Comparison of ENCODE assay signal across 9 mouse cellular contexts in the genomic region with DNA sequence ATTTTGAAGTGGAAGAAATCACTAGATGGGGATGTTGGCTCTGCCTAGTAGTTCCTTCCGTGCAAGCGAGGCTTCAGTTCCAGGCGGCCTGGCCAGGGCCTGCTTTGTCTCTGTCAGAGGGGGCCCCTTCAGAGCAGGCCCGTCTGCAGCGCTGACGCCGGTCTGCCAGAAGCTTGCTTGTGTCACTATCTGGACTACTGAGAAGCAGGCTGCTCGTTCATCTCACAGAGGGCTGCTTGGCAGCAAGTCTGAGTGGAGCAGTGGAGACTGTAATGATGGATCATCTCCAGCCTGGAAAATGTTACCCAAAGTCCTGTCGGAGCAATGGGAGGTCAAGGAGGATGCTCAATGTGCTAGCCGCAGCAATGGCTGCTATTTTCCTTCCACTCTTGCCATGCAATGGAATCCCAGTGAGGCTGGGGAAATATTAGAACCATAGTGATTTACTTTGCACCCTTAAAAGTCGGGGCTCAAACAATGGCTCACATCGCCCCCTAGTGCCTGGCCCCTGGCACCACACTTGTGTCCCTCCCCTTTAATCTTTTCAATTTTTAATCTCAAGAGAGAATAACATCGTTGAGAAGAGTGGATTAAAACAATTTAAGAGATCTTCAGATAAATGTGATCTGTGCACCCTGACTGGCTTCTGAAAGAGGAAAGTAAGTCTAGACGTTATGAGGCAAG. TPM values are rescaled to one million over a fixed set of nuclear protein-coding genes. Genes with fewer than 3 reads are reported as not detected.
DNase-seq lines count a peak whose midpoint lies in the region; ATAC-seq and TF ChIP-seq lines count a peak whose summit lies in the region.
"Had no signal": no experiment of that assay in that cellular context is flagged by ENCODE, and none has a peak within 500 bp of the region (broad histone marks: within the 10 kb centered on the region; RNA-seq: fewer than 3 reads in every experiment).

No protein-coding gene starts in this region.

- 0 out of 2 replicates have a peak overlapping the region, but pooled peaks have one; percentile 11 for H3K4me2 ChIP-seq in heart, embryonic 16.5 days (ENCODE audit: low read depth, low read length)
- no peak overlapping the region for H3K4me2 ChIP-seq in lung, embryonic 16.5 days (ENCODE audit: low read depth, low read length)
- H3K4me2 ChIP-seq in stomach, embryonic 16.5 days (ENCODE audit: low read depth, low read length): no peak overlapping the region

- no peaks in the 10 kb centered on the region for H3K36me3 ChIP-seq in heart, embryonic 16.5 days (ENCODE audit: control insufficient read depth, insufficient read depth)
- H3K36me3 ChIP-seq in lung, embryonic 16.5 days (ENCODE audit: control insufficient read depth, insufficient read depth, low read length): no peaks in the 10 kb centered on the region
- H3K36me3 ChIP-seq in stomach, embryonic 16.5 days (ENCODE audit: control insufficient read depth, insufficient read depth, low read length): no peaks in the 10 kb centered on the region; the same call in 1 of the 2 replicates

- H3K4me3 ChIP-seq in heart, embryonic 16.5 days (ENCODE audit: low read length): no peak overlapping the region
- H3K4me3 ChIP-seq in lung, embryonic 16.5 days (ENCODE audit: low read length): no peak overlapping the region
- H3K4me3 ChIP-seq in stomach, embryonic 16.5 days (replicated peaks; ENCODE audit: low read length): no peak overlapping the region

- H3K4me1 ChIP-seq in heart, embryonic 16.5 days (ENCODE audit: control insufficient read depth, insufficient read depth, low read length): peaks cover 13% of the 10 kb centered on the region; the same call in 1 of the 2 replicates
- no peaks in the 10 kb centered on the region for H3K4me1 ChIP-seq in lung, embryonic 16.5 days (replicated peaks; ENCODE audit: control insufficient read depth, insufficient read depth, low read length)
- H3K4me1 ChIP-seq in stomach, embryonic 16.5 days (ENCODE audit: control insufficient read depth, insufficient read depth, low read length): peaks cover 15% of the 10 kb centered on the region; the same call in 1 of the 2 replicates

- no peaks in the 10 kb centered on the region for H3K27me3 ChIP-seq in heart, embryonic 16.5 days (ENCODE audit: control insufficient read depth, insufficient read depth, low read length)
- H3K27me3 ChIP-seq in lung, embryonic 16.5 days (ENCODE audit: control insufficient read depth, insufficient read depth, low read depth, low read length): no peaks in the 10 kb centered on the region
- no peaks in the 10 kb centered on the region for H3K27me3 ChIP-seq in stomach, embryonic 16.5 days (ENCODE audit: control insufficient read depth, insufficient read depth, low read length)

- peak; percentile 67 for ATAC-seq in heart, embryonic 16.5 days (replicated peaks; ENCODE audit: extremely low read depth, insufficient read depth, low FRiP score)
- peak; percentile 85 for ATAC-seq in lung, embryonic 16.5 days (ENCODE audit: low read depth)
- ATAC-seq in stomach, embryonic 16.5 days (ENCODE audit: insufficient read depth, low FRiP score): peak; percentile 83

- no peaks in the 10 kb centered on the region for H3K9me3 ChIP-seq in heart, embryonic 16.5 days (replicated peaks; ENCODE audit: control insufficient read depth, low read length)
- H3K9me3 ChIP-seq in lung, embryonic 16.5 days (ENCODE audit: control insufficient read depth, low read length): no peaks in the 10 kb centered on the region
- no peaks in the 10 kb centered on the region for H3K9me3 ChIP-seq in stomach, embryonic 16.5 days (replicated peaks; ENCODE audit: control insufficient read depth, low read length)

- H3K27ac ChIP-seq in heart, embryonic 16.5 days (ENCODE audit: low read length): peak overlapping the region; percentile 63
- no peak overlapping the region for H3K27ac ChIP-seq in lung, embryonic 16.5 days (ENCODE audit: low read length)
- peak overlapping the region; percentile 38; the same call in 1 of the 2 replicates for H3K27ac ChIP-seq in stomach, embryonic 16.5 days (ENCODE audit: low read length)

- no peak overlapping the region for H3K9ac ChIP-seq in heart, embryonic 16.5 days (ENCODE audit: low read length)
- H3K9ac ChIP-seq in lung, embryonic 16.5 days (ENCODE audit: low read length): no peak overlapping the region
- no peak overlapping the region for H3K9ac ChIP-seq in stomach, embryonic 16.5 days (ENCODE audit: low read length)

- peak; percentile 76 for TF ChIP-seq CTCF in brain, embryonic 14.5 days (IDR thresholded peaks at IDR 0.05; ENCODE audit: borderline replicate concordance, extremely low read depth, insufficient read depth, insufficient read length)

- DNase-seq in adrenal gland, adult 18-20 months (ENCODE audit: low spot score in 2 of 2): peak; percentile 14 to 34
- no peak for DNase-seq in adrenal gland, adult 8-10 months
- DNase-seq in 3T3-L1 (ENCODE audit: low read depth, low spot score): peak; percentile 26
- DNase-seq in brain, embryonic 14.5 days (ENCODE audit: low read depth): peak; percentile 70
- DNase-seq in frontal cortex, adult 2 months (ENCODE audit: extremely low spot score in 1 of 2, low spot score in 1 of 2): no peak

- no peak for TF ChIP-seq POLR2A in brain, embryonic 14.5 days (IDR thresholded peaks at IDR 0.05; ENCODE audit: borderline replicate concordance, extremely low read depth, insufficient read depth, insufficient read length, poor library complexity, severe bottlenecking)

- WGBS in heart, embryonic 16.5 days: 28% methylated on average over 14 of the region's 14 CpGs
- WGBS in lung, embryonic 16.5 days: 23% methylated on average over 14 of the region's 14 CpGs
- WGBS in stomach, embryonic 16.5 days: 36% methylated on average over 14 of the region's 14 CpGs

RNA-seq across cellular contexts. Expression of a gene that starts 26.0 kb away (rescaled TPM):
- 10 to 100 TPM; 13.6 to 20.2 TPM for total RNA-seq in adrenal gland, adult 18-20 months (2021)
- 10 to 100 TPM; 17.8 to 22.4 (median 20.5) TPM for total RNA-seq in adrenal gland, adult 8-10 months (2022)
- polyA plus RNA-seq in brain, embryonic 14.5 days (2012; rRNA removed): 34.3 and 35.6 TPM in 2 replicates
- 12.3 and 13.8 TPM in 2 replicates for polyA plus RNA-seq in heart, embryonic 16.5 days (2015; fragmentation: Nextera tagmentation; extraction: Ambion mirVana)
- polyA plus RNA-seq in lung, embryonic 16.5 days (2015; fragmentation: Nextera tagmentation; extraction: Ambion mirVana): 11.1 and 11.3 TPM in 2 replicates
- polyA plus RNA-seq in stomach, embryonic 16.5 days (2015; fragmentation: Nextera tagmentation; extraction: Ambion mirVana): 14.1 and 14.6 TPM in 2 replicates
- 28.9 and 29.4 TPM in 2 replicates for polyA plus RNA-seq in frontal cortex, adult 2 months (2012; rRNA removed)

RNA-seq across cellular contexts. Expression of a gene that starts 40.2 kb away (rescaled TPM):
- total RNA-seq in adrenal gland, adult 18-20 months (2021): not detected
- not detected for total RNA-seq in adrenal gland, adult 8-10 months (2022)
- not detected in 2 replicates for polyA plus RNA-seq in brain, embryonic 14.5 days (2012; rRNA removed)
- 0.11 TPM in 1 of 2 replicates, not detected in the other for polyA plus RNA-seq in heart, embryonic 16.5 days (2015; fragmentation: Nextera tagmentation; extraction: Ambion mirVana)
- 0.19 and 0.91 TPM in 2 replicates for polyA plus RNA-seq in lung, embryonic 16.5 days (2015; fragmentation: Nextera tagmentation; extraction: Ambion mirVana)
- polyA plus RNA-seq in stomach, embryonic 16.5 days (2015; fragmentation: Nextera tagmentation; extraction: Ambion mirVana): 4.7 and 6.1 TPM in 2 replicates
- polyA plus RNA-seq in frontal cortex, adult 2 months (2012; rRNA removed): 0.32 and 0.34 TPM in 2 replicates
- polyA plus RNA-seq: C2C12 had no signal

Comparison
In these comparisons a context has a peak if more than half of its experiments do, and no peak if none do; other contexts are left out.
1. DNase-seq: peak in adrenal gland, adult 18-20 months (2 of 2), 3T3-L1 (single experiment) and brain, embryonic 14.5 days (single experiment); none in adrenal gland, adult 8-10 months (single experiment) and frontal cortex, adult 2 months (0 of 2).
2. Peak in every context shown above with its lines, with median percentiles within 50 percentile points of each other: ATAC-seq.